In the genomic region with DNA sequence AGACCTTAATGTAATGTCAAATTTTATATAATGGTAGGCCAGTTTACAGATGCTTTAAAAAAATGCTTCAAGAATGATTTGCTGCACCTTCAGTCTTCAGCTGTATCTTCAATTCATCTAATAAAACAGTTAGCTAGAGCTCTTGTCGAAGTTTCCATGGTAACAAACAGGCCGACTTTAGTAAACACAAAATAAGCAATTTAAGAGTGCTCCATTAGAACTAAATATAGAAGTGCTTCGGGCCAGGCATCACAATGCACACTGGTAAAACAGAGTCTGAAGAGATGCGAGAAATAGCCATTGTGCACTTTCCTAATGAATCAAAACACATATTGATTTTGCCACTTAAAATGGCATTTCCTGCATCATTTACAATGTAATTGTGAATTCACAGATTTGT, we compare ENCODE assay signal across 18 mouse cellular contexts.
"Had no signal": no experiment of that assay in that cellular context is flagged by ENCODE, and none has a peak within 500 bp of the region (broad histone marks: within the 10 kb centered on the region; RNA-seq: fewer than 3 reads in every experiment).

No protein-coding gene starts in this region.

- ATAC-seq: liver, postnatal 0 days had no signal

- H3K27ac ChIP-seq: kidney, postnatal 0 days; limb, embryonic 12.5 days; liver, embryonic 13.5 days; lung, embryonic 15.5 days; macrophage; neural tube, embryonic 12.5 days had no signal

- H3K9me3 ChIP-seq: limb, embryonic 12.5 days; liver, embryonic 13.5 days; lung, embryonic 15.5 days; megakaryocyte, embryonic 14.5 days; neural tube, embryonic 12.5 days had no signal

- H3K4me1 ChIP-seq: limb, embryonic 12.5 days; liver, embryonic 13.5 days; lung, embryonic 15.5 days; megakaryocyte, embryonic 14.5 days; neural tube, embryonic 12.5 days had no signal

- H3K27me3 ChIP-seq: limb, embryonic 12.5 days; liver, embryonic 13.5 days; lung, embryonic 15.5 days; megakaryocyte, embryonic 14.5 days; neural tube, embryonic 12.5 days had no signal

- H3K36me3 ChIP-seq: limb, embryonic 12.5 days; liver, embryonic 13.5 days; lung, embryonic 15.5 days; neural tube, embryonic 12.5 days had no signal

- H3K9ac ChIP-seq: limb, embryonic 12.5 days; liver, embryonic 13.5 days; liver, postnatal 0 days; lung, embryonic 15.5 days; neural tube, embryonic 12.5 days had no signal

- H3K4me3 ChIP-seq: limb, embryonic 12.5 days; liver, embryonic 13.5 days; lung, embryonic 15.5 days; megakaryocyte, embryonic 14.5 days; neural tube, embryonic 12.5 days had no signal

- H3K4me2 ChIP-seq: limb, embryonic 12.5 days; liver, embryonic 13.5 days; lung, embryonic 15.5 days; midbrain, embryonic 11.5 days; neural tube, embryonic 12.5 days had no signal

- DNase-seq: kidney, postnatal 36 days; layer of hippocampus, adult 9-11 months; liver; liver, embryonic 13.5 days; liver, postnatal 0 days; lung, postnatal 14 days; retina, postnatal 1 day; right cerebral cortex, postnatal 4 days; spleen, adult 18-20 months; thymus, adult 2 months; thymus, postnatal 25 days had no signal
